Mouse (Mus musculus): ENCODE results near the gene Spata13.

- TF ChIP-seq CTCF (IDR thresholded peaks at IDR 0.05 in 2 of 3, conservative IDR thresholded peaks at IDR 0.05 in 1 of 3; ENCODE audit: control insufficient read depth in 1 of 3, insufficient read depth in 1 of 3, low read depth in 2 of 3, low read length in 3 of 3, poor library complexity in 1 of 3, severe bottlenecking in 1 of 3) (no peak), EP300 (IDR thresholded peaks at IDR 0.05; ENCODE audit: low read depth in 1 of 2, low read length in 2 of 2) (no peak), ZKSCAN1 (IDR thresholded peaks at IDR 0.05; ENCODE audit: low read depth, low read length) (no peak), HCFC1 (IDR thresholded peaks at IDR 0.05; ENCODE audit: low read depth, low read length) (no peak), CHD1 (IDR thresholded peaks at IDR 0.05; ENCODE audit: low read depth, low read length) (no peak), UBTF (IDR thresholded peaks at IDR 0.05; ENCODE audit: borderline replicate concordance, insufficient read depth, low read depth, low read length) (no peak), ETS1 (IDR thresholded peaks at IDR 0.05; ENCODE audit: low read depth, low read length) (no peak), RAD21 (IDR thresholded peaks at IDR 0.05; ENCODE audit: low read depth, low read length) (no peak), USF1 (IDR thresholded peaks at IDR 0.05; ENCODE audit: low read depth, low read length) (no peak), POLR2A (IDR thresholded peaks at IDR 0.05; ENCODE audit: control insufficient read depth in 1 of 2, insufficient read depth in 1 of 2, low read depth in 1 of 2, low read length in 2 of 2, poor library complexity in 1 of 2) (no peak), ZMIZ1 (IDR thresholded peaks at IDR 0.05; ENCODE audit: low read depth, low read length) (no peak), BHLHE40 (IDR thresholded peaks at IDR 0.05; ENCODE audit: borderline replicate concordance, low read depth, low read length) (no peak), MYC (IDR thresholded peaks at IDR 0.05; ENCODE audit: low read depth, low read length) (no peak), ZC3H11A (IDR thresholded peaks at IDR 0.05; ENCODE audit: low read depth, low read length) (no peak)
Observed at GRCm38 (mm10) chr14:60733706-60734105, 99.9 kb downstream of the Spata13 start.

All from MEL (cell line).